Mouse (Mus musculus): ENCODE measurements around the gene Gpc6.

The Gpc6 gene

DNA sequence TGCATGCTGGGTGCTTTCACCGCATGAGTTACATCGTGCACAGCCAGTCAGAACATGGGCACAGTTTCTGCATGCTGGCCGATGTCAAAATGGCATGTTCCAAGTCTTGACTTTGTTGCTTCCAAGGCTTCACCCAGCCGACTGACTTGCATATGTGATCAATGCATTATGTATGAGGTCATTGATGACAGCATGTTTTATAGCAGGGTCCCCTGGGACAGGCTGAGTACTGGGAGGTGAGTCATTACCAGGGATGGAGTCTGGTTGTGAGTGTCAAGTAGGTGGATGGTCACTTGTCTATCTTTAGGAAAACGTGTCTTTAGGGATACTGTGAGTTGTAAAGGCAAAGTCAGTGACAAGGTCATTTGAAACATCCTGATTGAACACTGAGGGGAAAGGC is 929.4 kb downstream of the Gpc6 start:
- no peak for DNase-seq (ENCODE audit: low spot score in 2 of 2)

GRCm38 (mm10) chr14:117871268-117871667 is 946.2 kb downstream of the Gpc6 start:
- DNase-seq (ENCODE audit: low spot score in 2 of 2): no peak

DNA sequence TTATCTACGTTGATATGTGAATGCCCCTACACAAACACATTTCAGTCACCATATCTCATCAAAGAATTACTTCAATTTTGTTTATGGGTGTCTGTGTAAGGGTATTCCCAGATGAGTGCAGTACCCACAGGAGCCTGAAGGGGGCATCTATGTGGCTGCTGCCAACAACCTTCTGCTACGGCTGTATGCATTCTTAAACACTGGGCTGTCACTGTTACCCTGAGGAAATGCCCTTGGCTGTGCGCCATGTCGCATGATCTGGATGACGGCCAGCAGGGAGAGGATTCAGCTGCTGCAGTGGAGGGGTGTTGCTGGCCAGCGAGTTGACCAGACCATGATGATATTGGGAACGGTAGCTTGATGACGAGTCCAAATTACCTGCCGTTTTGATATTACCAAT is 954.2 kb downstream of the Gpc6 start:
- DNase-seq (ENCODE audit: low spot score in 2 of 2): no peak

GRCm38 (mm10) chr14:117881112-117881511 is 956.0 kb downstream of the Gpc6 start:
- DNase-seq (ENCODE audit: low spot score in 2 of 2): no peak

DNA sequence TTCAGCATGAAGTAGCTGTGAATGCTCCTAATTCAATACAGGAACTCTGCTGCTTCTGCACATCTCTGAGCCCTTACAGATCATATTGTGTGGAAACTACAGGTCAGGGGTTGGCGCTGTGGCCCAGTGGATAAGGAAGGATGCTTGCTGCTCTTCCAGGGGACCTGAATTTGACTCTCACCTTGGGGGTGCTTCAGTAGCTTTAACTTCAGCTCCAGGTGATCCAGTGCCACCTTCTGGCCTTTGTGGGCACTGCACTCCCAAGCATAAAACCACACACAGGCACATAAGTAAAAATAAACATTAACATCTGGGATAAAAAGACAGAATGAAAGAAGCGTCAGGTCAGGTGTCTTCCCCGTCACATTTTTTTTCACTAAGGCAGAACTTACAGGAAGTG is 957.1 kb downstream of the Gpc6 start:
- peak; percentile 10 to 32 for DNase-seq (ENCODE audit: low spot score in 2 of 2)

DNA sequence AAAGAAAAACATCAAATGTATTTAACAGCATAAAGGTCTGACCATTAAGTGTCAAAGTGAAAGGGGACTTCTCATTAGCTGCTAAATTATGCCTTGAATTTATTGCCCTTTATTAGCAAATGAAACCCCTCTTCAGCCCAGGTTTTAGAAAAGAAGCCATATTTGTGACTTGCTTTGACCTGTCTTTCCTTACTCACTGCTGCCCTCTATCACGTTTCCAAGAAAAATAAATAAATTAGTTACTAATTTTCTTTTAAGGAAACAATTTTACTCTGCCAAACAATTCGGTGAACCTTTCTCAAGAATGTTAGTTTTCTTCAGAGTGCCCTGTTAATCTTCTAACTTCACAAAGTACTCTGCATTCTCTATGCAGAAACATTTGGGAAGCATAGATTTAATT is 964.5 kb downstream of the Gpc6 start:
- DNase-seq (ENCODE audit: low spot score in 2 of 2): no peak

GRCm38 (mm10) chr14:117891426-117891825 is 966.3 kb downstream of the Gpc6 start:
- DNase-seq (ENCODE audit: low spot score in 2 of 2): no peak

GRCm38 (mm10) chr14:117892026-117892425 is 966.9 kb downstream of the Gpc6 start:
- DNase-seq (ENCODE audit: low spot score in 2 of 2): no peak

DNA sequence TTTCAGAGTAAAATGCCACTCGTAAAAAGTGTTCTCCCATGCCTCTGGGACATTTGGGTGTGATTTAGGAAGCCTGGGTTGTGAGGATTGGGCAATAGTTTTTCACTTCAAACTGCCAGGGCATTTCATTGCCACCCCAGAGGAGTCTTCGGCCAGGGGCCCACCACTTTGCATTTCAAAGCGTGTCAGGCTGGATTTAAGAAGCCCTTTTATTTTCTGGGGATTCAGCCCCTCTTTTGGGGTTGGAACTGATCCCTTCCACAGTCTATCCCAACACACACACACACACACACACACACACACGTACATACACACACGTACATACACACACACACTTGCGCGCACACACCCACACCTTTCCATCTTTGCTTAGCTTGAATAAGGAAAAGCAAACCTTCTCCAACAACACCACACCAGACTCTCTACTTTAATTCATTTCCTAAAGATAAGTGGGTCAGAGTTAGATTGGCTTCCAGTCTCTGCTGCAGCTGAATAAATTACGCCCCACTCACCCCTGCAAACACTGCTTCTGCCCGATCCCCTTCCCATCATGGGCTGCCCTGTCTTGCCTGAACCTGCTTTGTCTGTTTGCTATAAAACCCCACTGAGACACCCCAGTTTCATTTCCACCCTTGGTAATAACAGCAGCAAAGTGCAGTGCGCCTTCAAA is 969.9 kb downstream of the Gpc6 start:
- no peak for DNase-seq (ENCODE audit: low spot score in 2 of 2)

DNA sequence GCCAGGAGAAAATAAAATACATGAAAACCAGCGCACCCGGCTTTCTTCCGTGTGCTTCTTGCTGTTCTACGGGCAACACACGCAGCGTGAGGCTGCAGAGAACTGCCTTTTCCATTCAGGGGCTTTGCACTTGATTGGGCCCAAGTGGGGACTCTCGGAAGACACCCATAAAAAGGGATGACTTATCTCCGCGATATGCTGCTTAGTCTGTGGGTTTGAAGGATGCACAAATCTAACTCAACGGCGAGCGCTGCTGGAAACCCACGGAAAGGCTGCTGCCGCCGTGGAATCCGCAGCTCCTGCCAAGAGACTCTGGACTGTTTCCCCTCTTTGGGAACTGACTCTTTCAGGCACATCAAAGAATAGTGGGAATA is 970.4 kb downstream of the Gpc6 start:
- no peak for DNase-seq (ENCODE audit: low spot score in 2 of 2)

DNA sequence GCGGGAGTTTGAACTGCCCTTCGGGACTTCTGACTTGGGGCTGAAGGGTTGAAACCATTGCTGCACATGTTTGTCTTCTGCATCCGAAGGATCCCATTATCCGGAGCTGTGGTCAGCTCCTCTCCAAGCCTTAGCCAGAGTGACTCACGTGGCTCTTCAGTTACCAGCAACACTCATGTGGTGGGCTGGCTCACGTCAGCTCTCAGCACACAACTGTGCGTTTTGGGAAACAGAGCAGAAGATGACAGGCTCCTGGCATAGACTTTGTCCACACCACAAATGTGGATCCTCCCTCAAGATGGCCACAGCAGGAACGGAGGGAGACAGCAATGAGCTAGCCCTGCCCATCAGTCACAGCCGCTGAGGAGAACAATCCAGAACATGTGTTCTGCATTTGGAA is 979.2 kb downstream of the Gpc6 start:
- no peak for DNase-seq (ENCODE audit: low spot score in 2 of 2)

DNA sequence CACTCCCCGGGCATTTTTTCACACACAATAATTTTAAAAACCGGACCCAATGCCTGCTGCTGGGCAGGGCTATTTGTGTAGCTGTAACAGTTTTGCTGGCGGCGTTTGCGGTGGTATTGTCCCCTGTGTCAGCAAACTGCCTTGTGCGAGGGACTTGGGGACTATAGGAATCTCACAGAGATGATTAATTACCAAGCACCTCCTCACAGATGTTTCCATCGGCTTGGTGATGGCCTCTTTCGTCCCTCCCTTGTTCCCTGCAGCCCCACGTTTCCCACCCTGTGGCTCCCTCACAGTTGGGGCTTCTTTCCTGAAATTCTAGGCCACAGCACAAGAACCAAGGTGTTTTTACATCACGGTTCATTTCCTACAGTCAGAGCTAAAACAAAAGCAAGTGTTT is 980.6 kb downstream of the Gpc6 start:
- DNase-seq (ENCODE audit: low spot score in 2 of 2): no peak

DNA sequence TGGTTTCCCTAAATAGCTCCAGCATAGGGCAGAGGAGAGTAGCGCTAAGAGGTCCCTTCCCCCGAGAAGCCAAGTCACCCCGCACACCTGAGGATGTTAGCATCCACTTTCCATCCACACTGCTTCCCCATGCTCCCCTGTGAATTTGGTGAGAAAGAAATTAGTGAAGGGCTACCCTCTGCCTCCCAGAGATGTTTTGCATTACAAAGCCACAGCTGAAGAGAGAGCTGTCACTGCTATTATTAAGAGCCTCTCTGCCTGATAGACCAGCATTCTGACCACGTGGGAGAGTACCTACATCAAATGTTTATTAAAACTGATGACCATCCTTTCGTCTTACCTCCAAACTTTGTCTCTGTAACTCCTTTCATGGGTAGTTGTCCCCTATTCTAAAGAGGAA is 981.2 kb downstream of the Gpc6 start:
- no peak for DNase-seq (ENCODE audit: low spot score in 2 of 2)

DNA sequence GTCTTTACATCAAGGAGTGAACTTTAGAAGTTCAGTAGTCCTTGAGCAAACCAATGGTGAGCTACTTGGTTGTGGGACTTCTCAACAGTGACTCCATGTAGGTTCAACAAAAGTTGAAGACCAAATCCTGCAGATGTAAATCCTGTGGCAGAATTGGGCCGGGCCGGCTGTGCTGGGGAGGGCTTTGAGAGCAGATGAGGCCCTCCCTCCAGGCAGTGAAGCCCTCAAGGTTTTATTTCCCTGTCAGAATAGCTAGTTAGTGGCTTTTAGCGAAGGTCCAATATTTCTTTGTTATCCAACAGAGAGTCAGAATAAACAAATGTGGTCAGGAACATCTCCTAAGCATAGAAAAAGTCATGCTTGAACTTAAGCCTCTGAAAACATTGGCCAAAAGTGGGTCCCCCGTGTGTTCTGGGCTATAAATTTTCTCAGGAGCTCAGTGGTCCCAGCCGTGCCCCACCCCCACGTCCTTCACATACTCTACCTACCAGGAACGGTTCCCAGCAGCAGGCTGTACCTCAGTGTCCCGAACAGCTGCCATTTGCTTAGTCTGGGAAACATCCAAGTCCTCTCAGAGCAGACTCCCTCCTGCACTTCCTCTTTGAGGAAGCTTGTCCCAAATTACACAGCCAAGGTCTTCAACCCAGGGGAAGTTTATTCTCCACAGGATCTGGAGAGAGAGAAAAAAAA is 983.3 kb downstream of the Gpc6 start:
- no peak for DNase-seq (ENCODE audit: low spot score in 2 of 2)

DNA sequence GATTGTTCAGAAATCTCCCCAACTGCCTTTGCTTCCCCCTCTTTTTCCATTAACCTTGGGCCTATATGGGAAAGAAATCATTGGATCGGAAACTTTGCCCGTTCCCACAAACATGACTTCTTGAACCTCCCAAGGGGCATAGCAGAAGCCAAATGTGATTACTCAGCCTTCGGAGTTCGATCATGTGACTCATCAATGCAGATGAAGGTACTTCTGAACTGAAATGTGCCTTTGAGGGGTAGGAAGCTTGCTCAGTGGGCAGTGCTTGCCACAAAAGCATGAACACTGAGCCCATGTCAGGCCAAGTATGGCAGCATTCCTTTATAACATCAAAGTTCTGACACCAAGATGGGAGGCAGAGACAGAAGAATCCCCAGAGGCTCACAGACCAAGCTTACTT is 983.9 kb downstream of the Gpc6 start:
- no peak for DNase-seq (ENCODE audit: low spot score in 2 of 2)

- DNase-seq (ENCODE audit: low spot score in 2 of 2): no peak
Measured at GRCm38 (mm10) chr14:117910323-117910722, 985.2 kb downstream of the Gpc6 start.

GRCm38 (mm10) chr14:117912624-117913270 is 987.6 kb downstream of the Gpc6 start:
- no peak for DNase-seq (ENCODE audit: low spot score in 2 of 2)

- no peak for DNase-seq (ENCODE audit: low spot score in 2 of 2)
Measured at GRCm38 (mm10) chr14:117916577-117916976, 991.5 kb downstream of the Gpc6 start.

GRCm38 (mm10) chr14:117918724-117919123 is 993.6 kb downstream of the Gpc6 start:
- no peak for DNase-seq (ENCODE audit: low spot score in 2 of 2)

- DNase-seq (ENCODE audit: low spot score in 2 of 2): no peak
Measured at GRCm38 (mm10) chr14:117919612-117920011, 994.5 kb downstream of the Gpc6 start.

GRCm38 (mm10) chr14:117921393-117922014 is 996.4 kb downstream of the Gpc6 start:
- DNase-seq (ENCODE audit: low spot score in 2 of 2): no peak

DNA sequence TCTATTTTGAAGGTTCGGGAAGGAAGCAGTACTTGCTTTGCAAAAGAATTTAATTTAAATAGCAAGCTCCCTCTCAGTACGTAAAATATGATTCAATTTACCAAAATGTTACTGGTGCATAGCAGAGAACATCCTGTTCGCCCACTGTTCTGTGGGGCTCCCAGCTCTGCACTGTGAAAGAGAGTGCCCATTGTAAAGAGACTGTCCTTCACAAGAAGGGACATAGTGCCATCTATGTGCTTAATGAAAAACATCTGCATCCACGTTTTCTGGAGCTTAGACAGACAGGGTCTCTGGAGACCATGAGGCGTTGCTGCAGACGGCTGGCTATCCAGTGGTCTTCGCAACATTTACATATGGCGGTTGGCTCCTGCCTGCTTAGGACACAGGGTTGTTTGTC is 998.6 kb downstream of the Gpc6 start:
- DNase-seq (ENCODE audit: low spot score in 2 of 2): no peak
